13 mouse cellular contexts compared by ENCODE assay signal in the genomic region with DNA sequence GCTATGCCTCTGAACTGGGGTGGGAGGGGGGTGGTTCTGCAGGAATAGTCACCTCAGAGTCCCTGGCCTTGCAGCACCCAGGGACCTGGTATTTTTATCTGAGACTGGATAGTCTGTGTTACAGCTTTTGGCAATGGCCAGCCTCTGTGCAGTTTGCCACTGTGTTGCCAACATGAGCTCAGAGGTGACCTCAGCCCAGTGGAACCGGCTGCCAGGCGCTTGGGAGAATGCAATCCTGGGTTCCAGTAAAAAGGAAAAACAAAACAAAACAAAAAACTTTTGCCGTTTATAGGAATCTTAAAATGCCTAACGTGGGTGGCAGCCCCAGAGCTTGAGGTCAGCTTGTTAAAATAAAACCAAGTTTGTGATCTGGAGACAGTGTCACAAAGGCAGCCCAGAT. TPM values are rescaled to one million over a fixed set of nuclear protein-coding genes. Genes with fewer than 3 reads are reported as not detected.
A peak's percentile ranks its signal among the peaks of the same experiment; 100 is the strongest.
DNase-seq lines count a peak whose midpoint lies in the region; ATAC-seq lines count a peak whose summit lies in the region.
"Had no signal": no experiment of that assay in that cellular context is flagged by ENCODE, and none has a peak within 500 bp of the region (broad histone marks: within the 10 kb centered on the region; RNA-seq: fewer than 3 reads in every experiment).

No protein-coding gene starts in this region.

- H3K4me3 ChIP-seq in kidney, embryonic 14.5 days (ENCODE audit: low read length): no peak overlapping the region
- no peak overlapping the region for H3K4me3 ChIP-seq in midbrain, embryonic 15.5 days
- H3K4me3 ChIP-seq: embryonic facial prominence, embryonic 15.5 days; neural tube, embryonic 12.5 days had no signal

- H3K36me3 ChIP-seq in kidney, embryonic 14.5 days (ENCODE audit: control insufficient read depth, insufficient read depth, low read length): peaks cover 24% of the 10 kb centered on the region; the same call in 1 of the 2 replicates
- H3K36me3 ChIP-seq in midbrain, embryonic 15.5 days (replicated peaks): no peaks in the 10 kb centered on the region

- WGBS in kidney, embryonic 14.5 days: 77% methylated on average over 4 of the region's 4 CpGs
- WGBS in midbrain, embryonic 15.5 days: 90% methylated on average over 4 of the region's 4 CpGs

- H3K4me1 ChIP-seq in kidney, embryonic 14.5 days (ENCODE audit: control insufficient read depth, insufficient read depth, low read length): peaks cover 12% of the 10 kb centered on the region
- peaks cover 15% of the 10 kb centered on the region; the same call in 1 of the 2 replicates for H3K4me1 ChIP-seq in midbrain, embryonic 15.5 days

- ATAC-seq in kidney, embryonic 14.5 days (ENCODE audit: low FRiP score, low TSS enrichment): no peak
- ATAC-seq in midbrain, embryonic 15.5 days (replicated peaks): no peak
- ATAC-seq: activated CD4-positive, CD25-positive, alpha-beta regulatory T cell, adult 4 months had no signal

- intact Hi-C loops in gastrocnemius, postnatal 14 days (cut with DNase I; ENCODE audit: low total_unique reads): no loop called here

- H3K27me3 ChIP-seq in kidney, embryonic 14.5 days (ENCODE audit: control insufficient read depth, insufficient read depth, low read length): no peaks in the 10 kb centered on the region
- no peaks in the 10 kb centered on the region for H3K27me3 ChIP-seq in midbrain, embryonic 15.5 days (replicated peaks)
- H3K27me3 ChIP-seq: embryonic facial prominence, embryonic 15.5 days; neural tube, embryonic 12.5 days had no signal

- peak; percentile 50 to 54 for DNase-seq in kidney, adult 8-10 months
- peak; percentile 60 for DNase-seq in adrenal gland, postnatal 25 days
- DNase-seq in gastrocnemius, postnatal 14 days: peak; percentile 62
- peak; percentile 42 to 58 for DNase-seq in kidney, postnatal 36 days
- DNase-seq in MN1 (ENCODE audit: low spot score): no peak
- DNase-seq: cerebellum, adult 9-11 months; lung, embryonic 14.5 days; right cerebral cortex, adult 18-20 months had no signal

- no peaks in the 10 kb centered on the region for H3K9me3 ChIP-seq in kidney, embryonic 14.5 days (ENCODE audit: control insufficient read depth, low read length)
- H3K9me3 ChIP-seq in midbrain, embryonic 15.5 days: no peaks in the 10 kb centered on the region
- H3K9me3 ChIP-seq: embryonic facial prominence, embryonic 15.5 days; neural tube, embryonic 12.5 days had no signal

- no peak overlapping the region for H3K9ac ChIP-seq in kidney, embryonic 14.5 days (ENCODE audit: low read depth, low read length)
- no peak overlapping the region for H3K9ac ChIP-seq in midbrain, embryonic 15.5 days
- H3K9ac ChIP-seq: embryonic facial prominence, embryonic 15.5 days; lung, embryonic 14.5 days; neural tube, embryonic 12.5 days had no signal

- H3K4me2 ChIP-seq in kidney, embryonic 14.5 days (replicated peaks; ENCODE audit: low read depth, low read length): no peak overlapping the region
- H3K4me2 ChIP-seq in midbrain, embryonic 15.5 days: no peak overlapping the region
- H3K4me2 ChIP-seq: embryonic facial prominence, embryonic 15.5 days; lung, embryonic 14.5 days; neural tube, embryonic 12.5 days had no signal

- no peak overlapping the region for H3K27ac ChIP-seq in kidney, embryonic 14.5 days (ENCODE audit: low read depth, low read length)
- H3K27ac ChIP-seq in midbrain, embryonic 15.5 days: no peak overlapping the region
- H3K27ac ChIP-seq: embryonic facial prominence, embryonic 15.5 days; neural tube, embryonic 12.5 days had no signal

RNA-seq across cellular contexts. Expression of gene Hs1bp3, which starts 21.0 kb away (rescaled TPM):
- polyA plus RNA-seq in kidney, embryonic 14.5 days (2014; fragmentation: Nextera tagmentation; extraction: Ambion mirVana): 9.1 and 11.6 TPM in 2 replicates
- 13.6 and 22.3 TPM in 2 replicates for total RNA-seq in adrenal gland, postnatal 25 days (2021)
- total RNA-seq in gastrocnemius, postnatal 14 days (2021): 1 to 10 TPM; 5.0 to 5.9 TPM
- 8.9 and 10.8 TPM in 2 replicates for polyA plus RNA-seq in midbrain, embryonic 15.5 days (2015; fragmentation: Nextera tagmentation; extraction: Ambion mirVana)

RNA-seq across cellular contexts. Expression of gene Gdf7, which starts 32.5 kb away (rescaled TPM):
- 0.99 and 1.3 TPM in 2 replicates for polyA plus RNA-seq in kidney, embryonic 14.5 days (2014; fragmentation: Nextera tagmentation; extraction: Ambion mirVana)
- total RNA-seq in adrenal gland, postnatal 25 days (2021): not detected in 2 replicates
- not detected for total RNA-seq in gastrocnemius, postnatal 14 days (2021)
- 0.19 and 0.23 TPM in 2 replicates for polyA plus RNA-seq in midbrain, embryonic 15.5 days (2015; fragmentation: Nextera tagmentation; extraction: Ambion mirVana)
- polyA plus RNA-seq: activated CD4-positive, CD25-positive, alpha-beta regulatory T cell, adult 4 months; lung, embryonic 14.5 days had no signal
